Comparison of ENCODE assay signal across 12 mouse cellular contexts in genomic region chr2:38771478-38771797, GRCm38 (mm10). TPM values are rescaled to one million over a fixed set of nuclear protein-coding genes. Genes with fewer than 3 reads are reported as not detected.
DNase-seq lines count a peak whose midpoint lies in the region; ATAC-seq lines count a peak whose summit lies in the region.
"Had no signal": no experiment of that assay in that cellular context is flagged by ENCODE, and none has a peak within 500 bp of the region (broad histone marks: within the 10 kb centered on the region; RNA-seq: fewer than 3 reads in every experiment).

No protein-coding gene starts in this region.

- 13% methylated on average over 2 of the region's 2 CpGs for WGBS in limb, embryonic 11.5 days

- ATAC-seq in limb, embryonic 11.5 days (ENCODE audit: insufficient number of reproducible peaks, low FRiP score, low TSS enrichment, low read depth): peak; percentile 97

- H3K4me3 ChIP-seq in limb, embryonic 11.5 days (ENCODE audit: low read depth, low read length): no peak overlapping the region

- H3K4me2 ChIP-seq in limb, embryonic 11.5 days (ENCODE audit: low read depth, severe bottlenecking): no peak overlapping the region
- H3K4me2 ChIP-seq: hindbrain, embryonic 14.5 days had no signal

- no peaks in the 10 kb centered on the region for H3K27me3 ChIP-seq in limb, embryonic 11.5 days (ENCODE audit: control insufficient read depth, insufficient read depth, low read length)

- H3K9me3 ChIP-seq in limb, embryonic 11.5 days (ENCODE audit: control insufficient read depth, low read length): no peaks in the 10 kb centered on the region

- DNase-seq in gastrocnemius, adult 18-20 months (ENCODE audit: low spot score): peak; percentile 2
- no peak for DNase-seq in gastrocnemius, postnatal 36 days
- DNase-seq in 3134 (ENCODE audit: extremely low read depth, insufficient read length, low spot score): peak; percentile 42
- peak; percentile 73 for DNase-seq in embryo, embryonic 10 days (ENCODE audit: low spot score)
- DNase-seq in limb, embryonic 11.5 days (ENCODE audit: low spot score): peak; percentile 62
- no peak for DNase-seq in thymus, postnatal 10 days (ENCODE audit: low spot score in 2 of 2)
- no peak for DNase-seq in urinary bladder, adult 18-20 months (ENCODE audit: low spot score in 2 of 2)
- DNase-seq in T-cell, adult 2 months (ENCODE audit: low spot score): no peak
- DNase-seq: gastrocnemius, postnatal 14 days had no signal

- no peaks in the 10 kb centered on the region for H3K36me3 ChIP-seq in limb, embryonic 11.5 days (ENCODE audit: control insufficient read depth, insufficient read depth, low read length)

- intact Hi-C loops in gastrocnemius, postnatal 36 days (cut with DNase I): no loop called here

- H3K27ac ChIP-seq in limb, embryonic 11.5 days (replicated peaks; ENCODE audit: low read depth, low read length): no peak overlapping the region
- H3K27ac ChIP-seq: hindbrain, embryonic 14.5 days; liver, embryonic 14.5 days had no signal

- peaks cover 12% of the 10 kb centered on the region for H3K4me1 ChIP-seq in limb, embryonic 11.5 days (ENCODE audit: control insufficient read depth, insufficient read depth, low read length)

- H3K9ac ChIP-seq in limb, embryonic 11.5 days (ENCODE audit: low read length): no peak overlapping the region
- H3K9ac ChIP-seq: hindbrain, embryonic 14.5 days; liver, embryonic 14.5 days had no signal

RNA-seq across cellular contexts. Expression of gene Nr5a1, which starts 57.1 kb away (rescaled TPM):
- not detected for total RNA-seq in gastrocnemius, adult 18-20 months (2021)
- not detected for total RNA-seq in gastrocnemius, postnatal 36 days (2021)
- polyA plus RNA-seq in limb, embryonic 11.5 days (2014; fragmentation: Nextera tagmentation; extraction: Ambion mirVana): 0.16 TPM in 1 of 2 replicates, not detected in the other
- total RNA-seq: common myeloid progenitor, adult 5-6 weeks; gastrocnemius, postnatal 14 days had no signal
- polyA plus RNA-seq: liver, embryonic 14.5 days had no signal

Comparison
In these comparisons a context has a peak if more than half of its experiments do, and no peak if none do; other contexts are left out.
1. DNase-seq: peak in gastrocnemius, adult 18-20 months (single experiment), 3134 (single experiment), embryo, embryonic 10 days (single experiment) and limb, embryonic 11.5 days (single experiment); none in gastrocnemius, postnatal 36 days (0 of 2), thymus, postnatal 10 days (0 of 2), urinary bladder, adult 18-20 months (0 of 2) and T-cell, adult 2 months (single experiment).